Mouse (Mus musculus): Measurements from ENCODE around the gene Babam2.

The Babam2 gene

GRCm38 (mm10) chr5:32036896-32037295 is 339.4 kb downstream of the Babam2 start:
- no peak for DNase-seq (ENCODE audit: low read depth in 1 of 2, low spot score in 2 of 2)

DNA sequence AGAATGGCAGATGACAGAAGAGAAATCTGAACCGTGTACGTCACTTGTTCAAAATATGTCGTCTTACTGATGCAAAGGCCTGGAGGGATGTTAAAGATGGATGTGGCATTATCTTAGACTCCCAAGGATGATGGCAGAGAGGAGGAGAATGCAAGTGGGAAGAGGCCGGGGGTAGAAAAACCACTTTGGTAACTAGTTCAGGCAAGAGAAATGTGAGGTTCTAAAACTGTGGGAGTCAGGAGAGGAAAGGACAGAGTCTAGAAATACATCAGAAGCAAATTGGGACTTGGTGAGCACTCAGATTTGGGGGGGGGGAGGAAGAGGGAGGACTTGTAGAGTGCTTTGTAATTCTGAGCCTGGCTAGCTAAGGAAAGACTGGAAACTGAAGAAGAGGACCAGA is 340.1 kb downstream of the Babam2 start:
- no peak for DNase-seq (ENCODE audit: low read depth in 1 of 2, low spot score in 2 of 2)

DNA sequence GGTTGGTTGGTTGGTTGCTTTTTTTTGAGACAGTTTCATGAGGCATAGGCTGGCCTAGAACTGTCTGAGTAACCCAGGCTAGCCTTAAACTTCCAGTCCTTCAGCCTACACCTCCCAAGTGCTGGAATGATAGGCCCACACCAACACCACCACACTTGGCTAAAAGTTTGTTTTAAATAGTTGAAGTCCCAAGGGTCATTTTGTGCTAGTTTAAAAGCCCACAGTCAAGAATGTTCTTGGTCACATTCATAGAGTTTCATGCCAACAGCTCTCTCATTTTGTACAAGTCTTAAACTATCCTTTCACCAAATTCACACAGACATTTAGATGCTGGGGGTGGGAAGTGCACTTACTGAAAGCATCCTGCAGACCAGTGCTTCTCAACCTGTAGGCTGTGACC is 341.5 kb downstream of the Babam2 start:
- DNase-seq (ENCODE audit: low read depth in 1 of 2, low spot score in 2 of 2), result no peak

- DNase-seq (ENCODE audit: low read depth in 1 of 2, low spot score in 2 of 2), result no peak
Measured at GRCm38 (mm10) chr5:32039511-32039910, 342.0 kb downstream of the Babam2 start.

GRCm38 (mm10) chr5:32043153-32043552 is 345.7 kb downstream of the Babam2 start:
- DNase-seq (ENCODE audit: low read depth in 1 of 2, low spot score in 2 of 2), result no peak

GRCm38 (mm10) chr5:32043996-32044395 is 346.5 kb downstream of the Babam2 start:
- no peak for DNase-seq (ENCODE audit: low read depth in 1 of 2, low spot score in 2 of 2)

- no peak for DNase-seq (ENCODE audit: low read depth in 1 of 2, low spot score in 2 of 2)
Measured at GRCm38 (mm10) chr5:32051899-32052298, 354.4 kb downstream of the Babam2 start.

DNA sequence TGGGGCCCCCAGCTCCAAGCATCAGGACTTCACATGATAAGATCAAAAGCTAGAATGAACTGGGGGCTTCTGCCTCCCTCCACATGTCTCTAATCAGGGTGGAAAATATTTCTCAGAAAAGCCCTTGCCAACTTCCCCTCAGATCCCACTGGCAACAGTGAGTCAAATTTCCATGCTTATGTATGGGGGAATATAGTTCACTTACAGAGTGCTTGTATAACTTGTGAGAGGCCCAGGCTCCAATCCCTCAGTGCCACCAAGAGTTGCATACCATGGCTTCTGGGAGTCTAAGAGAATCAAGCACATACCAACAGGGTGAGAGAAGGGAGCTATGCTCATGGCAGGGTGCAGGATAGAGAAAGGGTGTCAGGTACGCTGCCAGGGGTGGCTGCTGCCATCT is 355.0 kb downstream of the Babam2 start:
- DNase-seq (ENCODE audit: low read depth in 1 of 2, low spot score in 2 of 2), result no peak

DNA sequence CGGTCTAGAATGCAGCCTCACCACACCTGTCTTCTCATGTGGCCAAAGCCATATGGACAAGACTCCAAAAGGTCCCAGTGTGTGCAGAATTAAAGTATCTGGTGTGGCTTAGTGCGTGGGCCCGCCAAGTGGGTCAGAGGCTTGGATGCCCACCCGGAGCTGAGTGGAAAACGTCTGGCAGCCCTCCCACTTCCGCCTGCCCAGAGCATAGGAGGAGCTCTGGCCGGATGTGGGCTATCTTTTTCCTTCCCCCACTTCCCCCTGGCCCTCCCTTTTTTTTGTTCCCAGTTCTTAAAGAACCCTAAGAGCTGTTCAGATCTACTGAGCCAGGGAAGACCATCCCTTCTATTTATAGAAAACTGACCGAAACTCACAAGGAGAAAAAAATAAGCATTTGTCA is 356.0 kb downstream of the Babam2 start:
- DNase-seq (ENCODE audit: low read depth in 1 of 2, low spot score in 2 of 2), result no peak

- no peak for DNase-seq (ENCODE audit: low read depth in 1 of 2, low spot score in 2 of 2)
Measured at GRCm38 (mm10) chr5:32055676-32056075, 358.2 kb downstream of the Babam2 start.

DNA sequence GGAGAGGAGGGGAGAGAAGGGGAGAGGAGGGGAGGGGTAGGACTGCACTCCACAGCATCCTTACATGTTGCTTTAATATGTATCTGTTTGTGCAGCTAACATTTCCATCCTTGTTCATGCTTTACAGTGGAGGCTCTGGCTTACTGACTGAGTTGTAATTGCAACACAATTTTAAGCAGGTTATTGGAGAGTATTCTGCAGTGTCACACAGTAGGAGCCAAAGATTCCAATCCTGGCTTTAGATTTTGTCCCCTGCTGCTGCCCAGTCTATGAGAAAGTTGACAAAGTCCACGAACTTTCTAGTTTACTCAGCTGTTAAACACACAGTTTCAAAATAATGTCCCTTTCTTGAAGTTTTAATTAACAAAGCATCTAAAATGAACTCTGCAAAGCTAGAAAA is 358.6 kb downstream of the Babam2 start:
- DNase-seq (ENCODE audit: low read depth in 1 of 2, low spot score in 2 of 2), result no peak

- no peak for DNase-seq (ENCODE audit: low read depth in 1 of 2, low spot score in 2 of 2)
Measured at GRCm38 (mm10) chr5:32058481-32059253, 361.2 kb downstream of the Babam2 start.

- DNase-seq (ENCODE audit: low read depth in 1 of 2, low spot score in 2 of 2), result no peak
Measured at GRCm38 (mm10) chr5:32059254-32059796, 361.8 kb downstream of the Babam2 start.

- DNase-seq (ENCODE audit: low read depth in 1 of 2, low spot score in 2 of 2), result no peak
Measured at GRCm38 (mm10) chr5:32060485-32060884, 363.0 kb downstream of the Babam2 start.

DNA sequence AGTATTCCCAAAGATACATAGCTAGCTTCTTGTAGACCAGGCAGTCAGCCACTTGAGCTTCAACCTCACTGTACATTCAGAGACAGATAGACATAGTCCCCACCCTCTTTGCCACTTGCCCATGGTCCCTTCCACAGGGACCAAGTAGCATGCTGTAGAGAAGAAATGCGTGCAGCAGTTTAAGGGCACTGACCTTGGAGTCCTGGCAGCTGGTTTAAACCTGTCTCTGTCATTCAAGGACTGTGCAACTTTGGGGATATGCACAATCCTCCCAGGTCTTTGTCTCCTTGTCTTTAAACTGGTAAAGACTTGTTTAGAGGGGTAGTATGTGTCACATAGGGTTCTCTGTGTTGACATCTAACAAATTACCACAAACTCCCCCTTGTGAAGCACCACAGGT is 364.4 kb downstream of the Babam2 start:
- no peak for DNase-seq (ENCODE audit: low read depth in 1 of 2, low spot score in 2 of 2)

DNA sequence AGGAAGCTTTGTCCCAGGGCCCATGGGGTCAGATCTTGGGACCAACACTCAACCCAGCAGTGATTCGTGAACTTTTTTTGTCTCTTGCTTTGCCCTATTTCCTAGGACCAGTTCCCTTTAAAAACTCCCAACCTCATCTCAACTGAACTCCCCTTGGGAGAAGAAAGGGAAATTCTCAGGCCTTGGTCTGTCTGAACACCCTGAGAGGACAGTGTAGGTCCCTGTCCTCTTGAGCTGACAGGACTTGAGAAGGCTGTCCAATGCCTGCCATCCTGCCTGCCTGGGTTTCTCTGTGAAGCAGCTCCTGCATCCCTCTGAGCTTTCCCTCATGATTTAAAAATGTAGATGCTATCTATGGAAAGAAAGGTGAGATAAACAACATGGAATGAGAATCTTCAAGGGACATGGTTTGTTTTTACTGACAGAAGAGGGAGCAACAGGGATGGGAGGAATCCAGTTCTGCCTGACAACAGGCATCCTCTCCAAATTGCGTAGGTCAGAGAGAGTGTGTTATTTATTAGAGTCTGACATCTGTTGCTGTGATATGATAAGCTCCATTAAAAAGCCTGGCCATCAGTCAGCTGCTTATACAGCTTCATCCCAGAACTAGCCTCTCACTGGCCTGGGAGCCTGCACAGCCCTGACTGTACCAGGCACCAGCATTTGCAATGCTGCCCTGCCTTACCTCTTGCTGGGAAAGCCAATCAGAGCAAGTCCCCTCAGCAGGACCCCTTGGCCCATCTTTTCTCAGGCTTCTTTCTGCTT is 367.0 kb downstream of the Babam2 start:
- DNase-seq (ENCODE audit: low read depth in 1 of 2, low spot score in 2 of 2), result no peak

DNA sequence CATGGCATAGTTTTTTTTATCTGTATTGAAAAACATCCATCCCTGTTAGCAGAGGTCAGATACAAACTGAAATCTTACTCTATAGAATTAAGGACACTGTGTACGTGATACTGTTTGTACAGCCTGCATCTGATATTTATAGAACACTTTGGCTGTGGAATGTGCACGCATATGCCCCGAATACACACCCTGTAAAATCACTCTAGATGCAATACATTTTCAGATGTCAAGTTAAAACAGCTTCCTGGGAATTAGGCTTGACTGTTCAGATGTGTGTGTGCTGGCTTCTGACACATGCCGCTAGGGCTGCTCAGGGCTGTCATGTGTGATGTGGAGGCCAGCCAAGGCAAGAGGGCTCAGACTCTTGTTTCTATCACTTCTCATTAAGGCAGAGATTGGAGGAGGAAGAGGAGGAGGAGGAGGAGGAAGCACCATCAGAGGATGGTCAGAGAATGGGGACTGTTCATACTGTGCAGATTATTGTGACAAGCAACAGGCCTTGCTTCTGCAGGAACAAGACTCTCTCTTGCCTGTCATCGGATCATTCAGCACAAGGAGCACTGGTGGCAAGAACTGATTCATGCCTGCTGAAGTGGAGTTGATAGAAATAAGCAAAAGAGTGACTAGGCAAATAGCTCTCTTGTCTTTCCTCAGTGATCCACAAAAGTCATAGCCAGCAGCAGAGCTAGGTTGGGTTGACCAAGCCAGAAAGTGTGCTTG is 368.7 kb downstream of the Babam2 start:
- no peak for DNase-seq (ENCODE audit: low read depth in 1 of 2, low spot score in 2 of 2)

DNA sequence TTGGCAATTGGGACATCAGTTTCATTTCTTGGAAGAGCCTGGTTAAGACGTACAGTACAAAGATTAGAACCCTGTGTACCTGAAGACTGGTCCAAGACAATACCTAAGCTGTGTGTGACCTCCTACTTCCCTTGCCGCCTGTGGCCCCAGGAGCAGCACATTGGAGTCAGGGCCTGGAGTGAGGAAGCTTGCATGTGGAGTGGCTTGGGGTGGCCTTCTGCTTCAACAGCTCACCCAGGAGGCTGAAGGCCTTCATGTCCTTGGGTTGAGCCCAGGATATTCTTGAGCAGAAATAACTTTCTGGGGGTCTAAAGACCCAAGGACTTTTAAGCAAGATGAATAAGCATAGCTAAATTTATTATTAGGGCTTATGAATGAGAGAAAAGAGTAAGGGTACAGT is 369.4 kb downstream of the Babam2 start:
- no peak for DNase-seq (ENCODE audit: low read depth in 1 of 2, low spot score in 2 of 2)

GRCm38 (mm10) chr5:32068616-32069015 is 371.1 kb downstream of the Babam2 start:
- DNase-seq (ENCODE audit: low read depth in 1 of 2, low spot score in 2 of 2), result no peak

- DNase-seq (ENCODE audit: low read depth in 1 of 2, low spot score in 2 of 2), result no peak
Measured at GRCm38 (mm10) chr5:32069096-32069495, 371.6 kb downstream of the Babam2 start.

DNA sequence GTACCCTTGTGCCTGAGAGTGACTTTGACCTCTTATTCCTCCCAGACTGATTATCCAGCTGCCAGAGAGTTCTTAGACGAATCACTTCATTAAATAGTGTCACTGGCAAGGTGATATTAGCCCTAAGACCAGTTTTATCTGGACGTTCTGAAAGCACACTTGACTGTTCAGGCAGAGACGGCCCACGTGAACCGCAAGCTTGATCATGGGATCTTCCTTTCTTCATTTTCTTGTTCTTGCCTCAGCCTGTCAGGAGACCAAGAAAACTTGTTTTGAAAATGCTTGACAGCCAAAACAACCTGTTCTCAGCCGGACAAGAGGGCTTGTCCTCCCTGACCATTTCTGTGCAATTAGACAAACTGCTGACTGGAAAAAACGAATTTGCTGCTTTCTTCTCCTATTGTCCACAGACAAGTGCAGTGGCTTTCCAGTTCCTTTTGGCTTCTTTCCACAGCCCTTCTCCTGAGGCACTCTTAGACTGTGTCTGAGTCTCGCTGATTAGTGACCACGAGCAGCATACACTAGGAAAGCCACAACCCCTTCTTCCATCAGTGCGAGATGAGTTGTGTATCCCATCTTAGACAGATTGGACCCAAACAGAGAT is 372.2 kb downstream of the Babam2 start:
- no peak for DNase-seq (ENCODE audit: low read depth in 1 of 2, low spot score in 2 of 2)

All from monocyte, adult 2 months (primary cell).